Mouse (Mus musculus) liver, adult 2 months (tissue): ENCODE data around the gene Cep97. TPM values are rescaled to one million over a fixed set of nuclear protein-coding genes. Genes with fewer than 3 reads are reported as not detected.

ENCODE experiments used
- DNase-seq: peaks from one replicate; pipeline ENCODE4 v3.0.0-alpha.2; 2011; ENCODE audit warnings: low read depth, low spot score; ENCODE audit errors: extremely low read depth
- H3K27ac ChIP-seq: fragments of 200-500 bp; replicated peaks from 2 replicates; pipeline ENCODE4 v1.5.1; 2012; ENCODE audit warnings: low read depth, mild to moderate bottlenecking, control low read depth, inconsistent platforms, low read length; ENCODE audit not compliant: insufficient read depth
- H3K27me3 ChIP-seq: fragments of 200-500 bp; 2 replicates; pipeline ENCODE4 v1.6.1; 2012; ENCODE audit warnings: mild to moderate bottlenecking, moderate library complexity, low read length, inconsistent platforms; ENCODE audit not compliant: control insufficient read depth, insufficient read depth
- H3K36me3 ChIP-seq: fragments of 200-500 bp; 2 replicates; pipeline ENCODE4 v1.6.1; 2012; ENCODE audit warnings: low read length, inconsistent platforms; ENCODE audit not compliant: control insufficient read depth, insufficient read depth
- H3K4me1 ChIP-seq: fragments of 200-500 bp; 2 replicates; pipeline ENCODE4 v1.6.1; 2011; ENCODE audit warnings: low read length; ENCODE audit not compliant: control insufficient read depth, insufficient read depth
- H3K4me3 ChIP-seq: fragments of 200-500 bp; 2 replicates; pipeline ENCODE4 v1.5.1; 2011; ENCODE audit warnings: low read depth, mild to moderate bottlenecking, control low read depth, low read length, moderate library complexity; ENCODE audit not compliant: insufficient read depth
- H3K79me2 ChIP-seq: fragments of 200-500 bp; 2 replicates; pipeline ENCODE4 v1.6.1; 2012; ENCODE audit warnings: inconsistent platforms, mild to moderate bottlenecking, low read length, moderate library complexity; ENCODE audit not compliant: control insufficient read depth, insufficient read depth
- H3K9ac ChIP-seq: fragments of 200-500 bp; 2 replicates; pipeline ENCODE4 v1.6.1; 2012; ENCODE audit warnings: low read depth, mild to moderate bottlenecking, control low read depth, inconsistent platforms, low read length
- CTCF ChIP-seq: fragments of 200-500 bp; IDR thresholded peaks from 2 replicates; pipeline ENCODE4 v1.5.1; 2011; ENCODE audit warnings: low read depth, low read length, control low read depth
- POLR2A ChIP-seq: fragments of 200-500 bp; IDR thresholded peaks from 2 replicates; pipeline ENCODE4 v1.6.1; 2011; ENCODE audit warnings: low read length, control low read depth; ENCODE audit not compliant: insufficient read depth; ENCODE audit errors: extremely low read depth
- WGBS: fragments of 180-500 bp; shearing (Covaris S2); methylation state at CpG from one replicate; pipeline ENCODE4 v1.1.7; 2018; 5-methylcytosine and 5-hydroxymethylcytosine counted together
- polyA plus RNA-seq: library from polyadenylated mRNA; depleted of rRNA; stranded (reverse); fragments of >200 nt; gene quantifications from 2 replicates; pipeline ENCODE4 v1.2.3, GENCODE M21; 2012
- total RNA-seq: library from RNA; depleted of rRNA; stranded (reverse); fragments of >200 nt; gene quantifications from 2 replicates; pipeline ENCODE4 v1.2.3, GENCODE M21; 2014

Cep97 gene
- total and polyA plus RNA-seq, 2 experiments = 0.39 to 1.7 TPM

GRCm38 (mm10) chr16:55971735-55972615 lies 37.3 kb upstream of the Cep97 start:
- WGBS = 84% methylated on average over 6 of the region's 6 CpGs
- H3K27ac ChIP-seq = no peak overlapping the region
- TF ChIP-seq POLR2A = no peak
- no peak for TF ChIP-seq CTCF

GRCm38 (mm10) chr16:55970416-55970815 lies 35.8 kb upstream of the Cep97 start:
- peaks cover 9% of the 10 kb centered on the region for H3K4me1 ChIP-seq
- no peaks in the 10 kb centered on the region for H3K27me3 ChIP-seq
- 96% methylated on average over 5 of the region's 5 CpGs for WGBS
- peaks cover 44% of the 10 kb centered on the region for H3K36me3 ChIP-seq
- no peak overlapping the region for H3K4me3 ChIP-seq
- H3K9ac ChIP-seq = no peak overlapping the region
- TF ChIP-seq CTCF = no peak
- TF ChIP-seq POLR2A = no peak
- peaks cover 12% of the 10 kb centered on the region for H3K79me2 ChIP-seq
- DNase-seq = no peak
- H3K27ac ChIP-seq = no peak overlapping the region

More at GRCm38 (mm10) chr16:55971735-55972615, 37.3 kb upstream of the Cep97 start:
- Histone ChIP-seq H3K4me1 (peaks cover 15% of the 10 kb centered on the region), H3K36me3 (peaks cover 44% of the 10 kb centered on the region), H3K9ac (no peak overlapping the region), H3K79me2 (peaks cover 17% of the 10 kb centered on the region), H3K27me3 (no peaks in the 10 kb centered on the region), H3K4me3 (no peak overlapping the region)
- no peak for DNase-seq

- H3K9ac ChIP-seq = no peak overlapping the region
- H3K4me3 ChIP-seq = no peak overlapping the region
- no peak overlapping the region for H3K27ac ChIP-seq
- TF ChIP-seq POLR2A (no peak), CTCF (peak; percentile 72)
- H3K36me3 ChIP-seq = peaks cover 44% of the 10 kb centered on the region
- WGBS = 86% methylated on average over 3 of the region's 3 CpGs
- peaks cover 10% of the 10 kb centered on the region for H3K79me2 ChIP-seq
- H3K27me3 ChIP-seq = no peaks in the 10 kb centered on the region
- H3K4me1 ChIP-seq = peaks cover 9% of the 10 kb centered on the region
- DNase-seq = no peak
Observed at GRCm38 (mm10) chr16:55969147-55969546, 34.5 kb upstream of the Cep97 start.

GRCm38 (mm10) chr16:55967221-55967620 lies 32.6 kb upstream of the Cep97 start:
- peak overlapping the region; percentile 75 for H3K4me3 ChIP-seq
- H3K4me1 ChIP-seq = peaks cover 5% of the 10 kb centered on the region
- H3K9ac ChIP-seq = peak overlapping the region; percentile 80
- no peak for DNase-seq
- H3K79me2 ChIP-seq = peaks cover 5% of the 10 kb centered on the region
- no peak for TF ChIP-seq CTCF
- no peak for TF ChIP-seq POLR2A
- no peak overlapping the region; the same call in 1 of the 2 replicates for H3K27ac ChIP-seq
- peaks cover 43% of the 10 kb centered on the region for H3K36me3 ChIP-seq
- no peaks in the 10 kb centered on the region for H3K27me3 ChIP-seq
- WGBS = 30% methylated on average over 1 of the region's 1 CpGs

GRCm38 (mm10) chr16:55966212-55966871 lies 31.7 kb upstream of the Cep97 start, which contains the start of gene Rpl24:
TSS of gene Rpl24 (plus strand) at chr16:55966275.
- H3K36me3 ChIP-seq = peaks cover 35% of the 10 kb centered on the region
- peaks cover 5% of the 10 kb centered on the region for H3K79me2 ChIP-seq
- H3K27me3 ChIP-seq = no peaks in the 10 kb centered on the region
- TF ChIP-seq CTCF (no peak), POLR2A (no peak)
- H3K4me3 ChIP-seq = peak within 1 kb of the TSS; percentile 75
- peak; percentile 86 for DNase-seq
- under 1% methylated on average over 42 of the region's 42 CpGs for WGBS
- peaks cover 5% of the 10 kb centered on the region for H3K4me1 ChIP-seq
- H3K27ac ChIP-seq = peak within 1 kb of the TSS; percentile 67
- peak within 1 kb of the TSS; percentile 81 for H3K9ac ChIP-seq
